Mouse (Mus musculus): ENCODE measurements at regions not wholly inside any gene's neighbourhood (a gene's known extent, or its start where the extent isn't known, plus 50 kb on each side); places are given as distances from the start of the nearest gene placed in this dataset.

DNA sequence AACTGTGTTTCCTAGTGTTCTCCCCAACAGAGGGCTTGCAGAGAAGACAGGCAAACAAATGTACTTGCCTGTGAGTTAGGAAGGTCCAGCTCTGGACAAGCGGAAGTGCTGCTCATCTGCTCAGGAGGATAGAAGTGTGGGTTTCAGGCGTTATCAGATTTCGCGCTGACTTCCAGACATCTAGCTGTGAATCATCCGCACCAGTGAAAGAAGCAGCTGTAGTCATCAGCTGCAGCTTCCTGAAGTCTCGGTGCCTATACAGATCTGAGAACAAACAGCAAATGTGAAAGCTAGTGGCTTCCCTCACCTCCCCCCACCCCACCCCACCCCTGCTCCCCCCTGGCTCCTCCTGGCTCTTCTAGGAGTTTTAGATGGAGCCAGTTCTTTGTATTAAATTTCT is 220.1 kb downstream of the Pik3r1 start:
- Histone ChIP-seq H3K27ac (ENCODE audit: low read depth, low read length) (no peak overlapping the region), H3K9ac (ENCODE audit: low read depth, low read length) (no peak overlapping the region), H3K9me3 (ENCODE audit: control insufficient read depth, low read length) (no peaks in the 10 kb centered on the region), H3K4me2 (replicated peaks; ENCODE audit: low read depth, low read length) (no peak overlapping the region), H3K4me3 (ENCODE audit: low read length) (no peak overlapping the region), H3K36me3 (ENCODE audit: control insufficient read depth, insufficient read depth, low read length) (no peaks in the 10 kb centered on the region), H3K4me1 (ENCODE audit: control insufficient read depth, insufficient read depth, low read length) (no peaks in the 10 kb centered on the region), H3K27me3 (ENCODE audit: control insufficient read depth, insufficient read depth, low read length) (no peaks in the 10 kb centered on the region)
- peak; percentile 71; the same call in 1 of the 2 replicates for ATAC-seq (ENCODE audit: low FRiP score, low TSS enrichment)
- 7% methylated on average over 6 of the region's 6 CpGs for WGBS

DNA sequence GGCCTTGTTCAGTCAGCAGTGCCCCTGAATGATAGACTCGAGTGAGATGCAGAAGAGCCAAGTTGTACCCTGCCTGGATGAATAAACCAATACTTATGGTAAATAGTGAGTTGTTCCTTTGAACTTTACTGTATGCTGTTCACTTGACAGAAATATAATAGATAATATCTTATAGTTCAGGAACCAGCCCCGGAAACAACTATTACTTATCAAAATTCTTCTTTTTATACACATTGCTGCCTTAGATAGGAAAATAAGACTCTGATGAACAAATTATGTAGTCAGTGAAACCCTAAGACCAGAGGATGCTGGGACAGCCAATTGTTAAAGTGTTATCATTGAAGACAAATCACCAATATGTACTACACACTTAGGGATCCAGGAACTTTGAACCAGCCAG is 220.7 kb downstream of the Pik3r1 start:
- 73% methylated on average over 2 of the region's 2 CpGs for WGBS
- Histone ChIP-seq H3K9ac (ENCODE audit: low read depth, low read length) (no peak overlapping the region), H3K9me3 (ENCODE audit: control insufficient read depth, low read length) (no peaks in the 10 kb centered on the region), H3K4me1 (ENCODE audit: control insufficient read depth, insufficient read depth, low read length) (no peaks in the 10 kb centered on the region), H3K4me3 (ENCODE audit: low read length) (no peak overlapping the region), H3K4me2 (replicated peaks; ENCODE audit: low read depth, low read length) (no peak overlapping the region), H3K36me3 (ENCODE audit: control insufficient read depth, insufficient read depth, low read length) (no peaks in the 10 kb centered on the region), H3K27ac (ENCODE audit: low read depth, low read length) (no peak overlapping the region), H3K27me3 (ENCODE audit: control insufficient read depth, insufficient read depth, low read length) (no peaks in the 10 kb centered on the region)
- ATAC-seq (ENCODE audit: low FRiP score, low TSS enrichment): no peak

DNA sequence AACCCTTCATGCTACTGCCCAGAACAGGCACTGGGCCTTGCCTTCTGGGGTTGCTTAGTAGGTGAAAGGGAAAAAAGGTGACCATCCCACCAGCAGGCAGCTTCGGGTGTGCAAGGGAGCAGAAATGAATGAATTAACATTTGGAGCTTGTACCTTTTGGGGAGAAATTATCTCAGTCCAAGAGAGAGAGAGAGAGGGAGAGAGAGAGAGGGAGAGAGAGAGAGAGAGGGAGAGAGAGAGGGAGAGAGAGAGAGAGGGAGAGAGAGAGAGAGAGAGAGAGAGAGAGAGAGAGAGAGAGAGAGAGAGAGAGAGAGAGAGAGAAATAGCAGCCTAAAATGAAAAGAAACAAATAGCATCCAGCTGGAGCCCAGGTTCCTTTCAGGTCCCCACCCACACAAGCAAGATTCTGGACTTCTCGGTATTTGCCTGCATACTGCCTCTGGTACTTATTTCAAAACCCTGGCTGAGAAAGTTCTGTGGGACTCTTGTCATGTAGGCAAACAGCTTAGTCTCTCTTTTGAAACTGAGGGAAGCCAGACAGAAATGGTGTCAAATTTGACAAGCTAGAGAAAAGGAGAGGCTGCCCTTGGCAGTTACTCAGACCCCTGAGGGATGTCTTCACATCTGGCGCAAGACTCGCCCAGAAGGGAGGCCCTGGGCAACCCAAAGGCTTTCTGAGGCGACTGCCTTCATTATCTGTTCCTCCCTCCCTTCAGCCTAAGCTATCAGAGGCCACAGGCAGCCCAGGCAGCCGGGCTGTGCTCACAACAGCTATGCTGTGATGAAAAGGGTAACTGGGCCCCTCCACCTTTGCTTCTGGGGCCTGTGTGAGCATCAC is 222.5 kb downstream of the Pik3r1 start:
- Histone ChIP-seq H3K27me3 (ENCODE audit: control insufficient read depth, insufficient read depth, low read length) (no peaks in the 10 kb centered on the region), H3K36me3 (ENCODE audit: control insufficient read depth, insufficient read depth, low read length) (no peaks in the 10 kb centered on the region), H3K9ac (ENCODE audit: low read depth, low read length) (no peak overlapping the region), H3K4me3 (ENCODE audit: low read length) (no peak overlapping the region), H3K4me1 (ENCODE audit: control insufficient read depth, insufficient read depth, low read length) (no peaks in the 10 kb centered on the region), H3K27ac (ENCODE audit: low read depth, low read length) (no peak overlapping the region), H3K9me3 (ENCODE audit: control insufficient read depth, low read length) (no peaks in the 10 kb centered on the region), H3K4me2 (replicated peaks; ENCODE audit: low read depth, low read length) (no peak overlapping the region)
- ATAC-seq (ENCODE audit: low FRiP score, low TSS enrichment): no peak; the same call in 1 of the 2 replicates
- WGBS: 46% methylated on average over 6 of the region's 6 CpGs

DNA sequence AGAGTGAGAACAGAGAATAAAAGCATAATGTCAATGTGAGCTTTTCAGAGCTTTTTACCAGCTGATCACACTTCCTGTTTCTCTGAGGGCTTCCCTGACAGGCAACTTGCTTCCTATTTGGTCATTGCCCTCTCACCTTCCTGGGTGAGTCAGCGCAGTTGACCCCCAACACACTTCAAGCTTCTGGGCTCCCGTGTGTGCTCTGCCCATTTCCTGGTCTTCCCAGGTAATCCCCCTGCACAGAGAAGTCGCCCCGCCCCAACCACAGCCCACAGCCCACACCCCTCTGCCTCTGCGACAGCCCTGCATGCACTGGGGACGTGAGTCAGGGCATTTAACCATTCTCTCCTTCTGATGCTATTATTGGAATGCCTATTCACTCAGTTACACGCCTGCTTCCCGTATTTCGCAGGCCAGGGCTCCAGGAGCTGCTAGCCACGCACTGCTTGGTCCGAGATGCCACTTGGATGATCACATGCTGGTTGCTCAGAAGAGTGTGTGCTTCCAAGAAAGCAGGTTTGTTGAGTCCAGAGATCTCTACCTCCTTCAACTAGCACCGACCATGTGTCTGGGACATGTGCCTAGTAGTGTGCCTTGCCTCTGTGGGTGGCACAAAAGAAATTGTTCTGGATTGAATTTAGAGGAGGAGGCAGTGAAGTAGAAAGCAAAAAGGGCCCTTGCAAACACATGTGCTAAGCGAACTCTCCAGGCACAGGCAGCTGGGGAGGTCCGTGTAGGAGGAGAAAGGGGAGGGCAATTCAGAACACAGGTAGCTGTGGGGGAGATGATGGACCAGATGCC is 227.4 kb downstream of the Pik3r1 start:
- no peak overlapping the region for H3K4me3 ChIP-seq (ENCODE audit: low read length)
- H3K9me3 ChIP-seq (ENCODE audit: control insufficient read depth, low read length): no peaks in the 10 kb centered on the region
- peak; percentile 72 for ATAC-seq (ENCODE audit: low FRiP score, low TSS enrichment)
- H3K36me3 ChIP-seq (ENCODE audit: control insufficient read depth, insufficient read depth, low read length): no peaks in the 10 kb centered on the region
- no peak overlapping the region for H3K9ac ChIP-seq (ENCODE audit: low read depth, low read length)
- H3K27ac ChIP-seq (ENCODE audit: low read depth, low read length): no peak overlapping the region
- 53% methylated on average over 14 of the region's 14 CpGs for WGBS
- no peaks in the 10 kb centered on the region for H3K27me3 ChIP-seq (ENCODE audit: control insufficient read depth, insufficient read depth, low read length)
- H3K4me2 ChIP-seq (replicated peaks; ENCODE audit: low read depth, low read length): no peak overlapping the region
- H3K4me1 ChIP-seq (ENCODE audit: control insufficient read depth, insufficient read depth, low read length): no peaks in the 10 kb centered on the region

DNA sequence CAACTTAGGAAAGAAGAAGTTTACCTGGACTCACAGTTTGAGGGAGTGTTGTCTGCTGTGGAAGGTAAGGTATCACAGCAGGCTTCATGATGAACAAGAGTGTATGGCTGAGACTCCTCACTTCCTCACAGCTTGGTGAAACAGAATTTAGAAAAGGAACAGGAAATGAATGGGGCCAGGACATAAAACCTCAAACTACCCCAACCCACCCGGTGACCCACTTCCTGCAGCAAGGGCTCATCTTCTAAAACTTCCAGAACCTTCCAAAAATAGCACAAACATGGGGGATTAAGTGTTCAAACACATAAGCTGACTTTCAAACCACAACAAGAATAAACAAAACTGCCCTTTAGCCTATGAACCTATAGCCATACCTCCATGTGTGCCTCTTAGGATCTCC is 229.9 kb downstream of the Pik3r1 start:
- no peak for ATAC-seq (ENCODE audit: low FRiP score, low TSS enrichment)
- Histone ChIP-seq H3K4me3 (ENCODE audit: low read length) (no peak overlapping the region), H3K36me3 (ENCODE audit: control insufficient read depth, insufficient read depth, low read length) (no peaks in the 10 kb centered on the region), H3K9ac (ENCODE audit: low read depth, low read length) (no peak overlapping the region), H3K4me1 (ENCODE audit: control insufficient read depth, insufficient read depth, low read length) (no peaks in the 10 kb centered on the region), H3K9me3 (ENCODE audit: control insufficient read depth, low read length) (no peaks in the 10 kb centered on the region), H3K27ac (ENCODE audit: low read depth, low read length) (no peak overlapping the region), H3K27me3 (ENCODE audit: control insufficient read depth, insufficient read depth, low read length) (no peaks in the 10 kb centered on the region), H3K4me2 (replicated peaks; ENCODE audit: low read depth, low read length) (no peak overlapping the region)
- 82% methylated on average over 1 of the region's 1 CpGs for WGBS

DNA sequence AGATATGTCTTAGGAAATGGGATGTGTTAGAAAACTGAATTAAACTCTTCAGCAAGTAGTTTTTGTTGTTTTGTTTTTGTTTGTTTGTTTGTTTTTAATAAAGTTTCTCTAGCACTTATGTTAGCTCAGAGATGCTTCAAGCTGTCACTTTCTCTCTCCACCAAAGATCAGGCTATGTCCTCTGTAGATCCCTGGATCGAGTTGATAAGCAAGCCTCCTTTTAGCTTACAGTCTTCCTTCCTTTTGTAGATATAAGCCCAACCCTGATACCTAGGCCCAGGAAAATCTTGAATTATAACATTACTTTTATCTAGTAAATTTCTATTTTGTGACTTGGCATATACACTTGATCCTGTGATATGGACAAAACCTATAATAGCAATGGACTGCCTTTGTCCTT is 232.0 kb downstream of the Pik3r1 start:
- H3K4me2 ChIP-seq (replicated peaks; ENCODE audit: low read depth, low read length): no peak overlapping the region
- no peak for ATAC-seq (ENCODE audit: low FRiP score, low TSS enrichment)

DNA sequence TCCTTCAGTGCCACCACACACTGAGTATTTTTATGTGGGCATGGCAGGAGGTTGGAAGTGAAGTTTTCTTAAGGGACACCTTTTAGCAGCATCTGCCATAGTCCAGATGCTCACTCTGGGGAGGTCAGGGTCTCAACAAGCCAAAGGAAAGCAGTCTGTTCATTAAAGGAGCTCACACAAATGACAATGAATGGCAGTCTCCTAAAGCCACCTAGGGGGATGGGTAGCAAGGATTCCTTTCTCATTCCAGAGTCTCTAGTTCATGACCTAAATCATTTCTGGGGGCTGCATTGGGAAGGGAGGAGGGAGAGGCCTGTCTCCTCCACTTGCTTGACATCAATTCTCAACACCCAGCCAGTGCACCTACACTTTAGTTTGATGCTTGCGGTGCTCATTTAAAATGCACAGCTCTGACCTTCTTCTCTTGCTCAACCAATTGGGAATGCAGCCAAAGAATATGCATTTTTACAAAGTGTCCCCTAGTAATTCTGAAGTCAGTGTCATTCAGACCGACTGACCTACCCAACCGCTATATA is 232.6 kb downstream of the Pik3r1 start:
- H3K36me3 ChIP-seq (ENCODE audit: control insufficient read depth, insufficient read depth, low read length): no peaks in the 10 kb centered on the region
- H3K27ac ChIP-seq (ENCODE audit: low read depth, low read length): no peak overlapping the region
- no peaks in the 10 kb centered on the region for H3K27me3 ChIP-seq (ENCODE audit: control insufficient read depth, insufficient read depth, low read length)
- ATAC-seq (ENCODE audit: low FRiP score, low TSS enrichment): no peak
- no peak overlapping the region for H3K9ac ChIP-seq (ENCODE audit: low read depth, low read length)
- 0 out of 2 replicates have a peak, but pooled peaks cover 3% of the 10 kb centered on the region for H3K4me1 ChIP-seq (ENCODE audit: control insufficient read depth, insufficient read depth, low read length)
- H3K4me3 ChIP-seq (ENCODE audit: low read length): no peak overlapping the region
- no peak overlapping the region for H3K4me2 ChIP-seq (replicated peaks; ENCODE audit: low read depth, low read length)
- H3K9me3 ChIP-seq (ENCODE audit: control insufficient read depth, low read length): no peaks in the 10 kb centered on the region
- WGBS: 83% methylated on average over 3 of the region's 3 CpGs

More for the DNA sequence above, 232.0 kb downstream of the Pik3r1 start:
- H3K36me3 ChIP-seq (ENCODE audit: control insufficient read depth, insufficient read depth, low read length): no peaks in the 10 kb centered on the region
- H3K4me1 ChIP-seq (ENCODE audit: control insufficient read depth, insufficient read depth, low read length): 0 out of 2 replicates have a peak, but pooled peaks cover 3% of the 10 kb centered on the region
- H3K27ac ChIP-seq (ENCODE audit: low read depth, low read length): no peak overlapping the region
- H3K9ac ChIP-seq (ENCODE audit: low read depth, low read length): no peak overlapping the region
- 83% methylated on average over 1 of the region's 1 CpGs for WGBS
- no peaks in the 10 kb centered on the region for H3K27me3 ChIP-seq (ENCODE audit: control insufficient read depth, insufficient read depth, low read length)
- H3K4me3 ChIP-seq (ENCODE audit: low read length): no peak overlapping the region
- H3K9me3 ChIP-seq (ENCODE audit: control insufficient read depth, low read length): no peaks in the 10 kb centered on the region

DNA sequence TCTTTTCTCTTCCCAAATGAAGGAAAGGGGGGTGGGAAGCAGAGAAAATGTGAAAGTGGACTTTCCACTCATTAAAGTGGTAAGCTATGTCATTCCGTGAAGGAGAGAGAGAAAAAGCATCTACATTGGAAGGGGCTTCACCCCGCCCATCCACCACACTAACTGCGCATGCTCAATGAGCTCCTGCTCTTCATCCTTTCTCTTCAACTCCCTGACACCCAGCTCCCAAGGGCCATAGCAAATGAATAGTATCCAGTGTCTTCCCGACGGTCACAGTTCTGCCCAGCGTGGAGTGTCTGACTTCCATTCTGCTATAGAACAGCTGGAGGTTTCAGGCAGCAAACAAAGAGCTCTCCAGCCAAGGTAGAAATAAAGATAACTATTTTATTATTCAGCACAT is 233.5 kb downstream of the Pik3r1 start:
- Histone ChIP-seq H3K9me3 (ENCODE audit: control insufficient read depth, low read length) (no peaks in the 10 kb centered on the region; the same call in 1 of the 2 replicates), H3K4me1 (ENCODE audit: control insufficient read depth, insufficient read depth, low read length) (0 out of 2 replicates have a peak, but pooled peaks cover 3% of the 10 kb centered on the region), H3K36me3 (ENCODE audit: control insufficient read depth, insufficient read depth, low read length) (no peaks in the 10 kb centered on the region), H3K27me3 (ENCODE audit: control insufficient read depth, insufficient read depth, low read length) (no peaks in the 10 kb centered on the region), H3K9ac (ENCODE audit: low read depth, low read length) (no peak overlapping the region), H3K4me3 (ENCODE audit: low read length) (no peak overlapping the region), H3K27ac (ENCODE audit: low read depth, low read length) (no peak overlapping the region), H3K4me2 (replicated peaks; ENCODE audit: low read depth, low read length) (no peak overlapping the region)
- WGBS: 65% methylated on average over 6 of the region's 6 CpGs
- ATAC-seq (ENCODE audit: low FRiP score, low TSS enrichment): no peak

DNA sequence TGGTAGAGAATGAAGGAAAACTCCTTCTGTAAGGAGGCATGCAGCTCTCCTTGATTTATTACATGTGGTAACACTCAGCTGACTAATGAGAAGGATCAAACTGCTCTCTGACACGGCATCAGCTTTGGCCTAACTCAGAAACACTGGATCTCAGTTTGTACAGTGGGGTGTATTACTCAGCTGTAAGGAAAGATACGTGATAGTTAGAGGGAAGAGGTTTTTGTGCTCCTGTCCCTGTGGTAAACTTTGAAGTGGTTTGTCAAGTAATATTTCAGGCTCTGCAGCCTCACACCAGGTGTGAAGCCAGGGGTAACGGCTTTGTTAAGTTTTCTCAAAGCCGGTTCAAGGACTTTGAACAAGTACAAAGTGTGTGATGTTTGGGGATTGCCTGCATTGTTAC is 235.1 kb downstream of the Pik3r1 start:
- Histone ChIP-seq H3K9ac (ENCODE audit: low read depth, low read length) (no peak overlapping the region), H3K4me3 (ENCODE audit: low read length) (no peak overlapping the region), H3K9me3 (ENCODE audit: control insufficient read depth, low read length) (no peaks in the 10 kb centered on the region; the same call in 1 of the 2 replicates), H3K36me3 (ENCODE audit: control insufficient read depth, insufficient read depth, low read length) (no peaks in the 10 kb centered on the region), H3K4me1 (ENCODE audit: control insufficient read depth, insufficient read depth, low read length) (0 out of 2 replicates have a peak, but pooled peaks cover 3% of the 10 kb centered on the region), H3K27me3 (ENCODE audit: control insufficient read depth, insufficient read depth, low read length) (no peaks in the 10 kb centered on the region), H3K27ac (ENCODE audit: low read depth, low read length) (no peak overlapping the region), H3K4me2 (replicated peaks; ENCODE audit: low read depth, low read length) (no peak overlapping the region)
- ATAC-seq (ENCODE audit: low FRiP score, low TSS enrichment): no peak
- WGBS: 32% methylated on average over 4 of the region's 4 CpGs
